Mouse (Mus musculus): ENCODE data around the gene Pdcd1lg2.

Gene Pdcd1lg2

DNA sequence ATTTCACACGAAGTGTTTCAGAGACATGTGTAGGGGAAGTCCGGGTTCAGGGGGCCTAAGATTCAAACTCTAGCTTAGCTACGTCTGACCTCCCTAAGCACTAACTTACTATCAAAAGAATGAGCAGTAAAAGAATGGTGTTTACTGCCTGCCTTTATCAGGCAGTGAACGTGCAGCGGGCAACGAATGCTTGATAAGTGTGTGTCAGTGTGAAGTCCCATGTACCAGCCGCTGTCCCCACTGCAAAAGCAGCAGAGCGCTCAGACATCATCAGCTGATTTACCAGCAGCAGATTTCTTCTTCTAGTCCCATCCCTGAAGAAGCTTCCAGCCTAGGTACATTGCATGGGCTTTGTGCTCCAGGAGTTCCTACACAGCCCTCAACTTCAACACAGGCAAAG lies 61.7 kb downstream of the Pdcd1lg2 start:
- no peak for DNase-seq (ENCODE audit: low spot score)

DNA sequence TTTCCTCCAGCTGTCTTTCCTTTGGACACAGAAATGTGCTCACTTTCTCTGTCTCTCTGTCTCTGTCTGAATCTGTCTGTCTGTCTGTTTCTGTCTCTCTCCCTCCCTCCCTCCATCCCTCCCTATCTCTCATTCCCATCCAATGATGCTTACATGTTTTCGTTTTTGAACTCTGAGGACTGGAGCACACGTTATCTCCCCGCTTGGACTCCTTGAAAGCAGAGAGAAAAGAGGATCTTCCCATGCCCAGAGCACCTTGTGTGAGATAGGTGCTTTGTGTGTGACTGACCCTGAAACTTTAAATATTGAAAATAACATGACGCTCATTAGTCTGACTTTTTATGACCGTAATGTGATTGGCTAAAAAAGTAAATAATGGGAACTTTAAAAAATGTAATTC lies 62.2 kb downstream of the Pdcd1lg2 start:
- DNase-seq (ENCODE audit: low spot score), result no peak

DNA sequence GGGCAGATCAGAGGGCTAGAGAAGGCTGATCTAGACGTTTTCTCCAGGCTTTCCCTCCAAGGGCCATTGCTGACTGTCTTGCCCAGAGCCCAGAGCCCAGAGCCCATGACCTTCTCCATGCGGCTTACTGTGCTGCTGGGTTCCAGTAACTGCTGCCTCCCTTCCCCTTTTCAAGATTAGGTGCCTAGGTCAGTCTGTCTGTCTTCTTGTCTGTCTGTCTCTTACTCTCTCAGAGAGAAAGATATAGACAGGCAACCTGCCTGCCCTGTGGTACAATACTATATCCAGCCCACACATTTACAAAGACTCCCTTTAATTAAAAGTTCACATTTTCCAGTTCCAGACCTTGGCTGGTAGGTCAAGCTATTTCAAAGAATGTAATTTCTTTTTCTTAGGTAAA lies 64.1 kb downstream of the Pdcd1lg2 start:
- DNase-seq (ENCODE audit: low spot score), result no peak

DNA sequence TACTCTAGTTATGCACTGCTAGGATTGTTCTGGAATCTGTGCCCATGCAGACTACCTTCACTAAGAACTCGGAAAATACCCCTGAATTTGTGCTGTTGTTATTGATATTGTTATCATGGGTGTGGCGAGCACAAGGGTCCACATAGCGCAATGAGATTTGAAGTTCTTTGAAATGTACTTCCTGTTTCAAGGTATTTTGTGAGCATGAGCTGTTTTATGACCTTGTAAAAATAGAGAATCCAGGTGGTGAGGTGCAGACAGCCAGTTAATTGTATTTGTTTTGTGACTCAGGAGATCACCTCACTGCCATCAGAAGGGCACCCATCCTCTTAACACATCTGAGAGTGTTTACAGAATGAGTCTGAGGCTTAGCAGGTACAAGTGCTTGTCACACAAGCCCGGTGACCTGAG lies 64.5 kb downstream of the Pdcd1lg2 start:
- DNase-seq (ENCODE audit: low spot score), result no peak

DNA sequence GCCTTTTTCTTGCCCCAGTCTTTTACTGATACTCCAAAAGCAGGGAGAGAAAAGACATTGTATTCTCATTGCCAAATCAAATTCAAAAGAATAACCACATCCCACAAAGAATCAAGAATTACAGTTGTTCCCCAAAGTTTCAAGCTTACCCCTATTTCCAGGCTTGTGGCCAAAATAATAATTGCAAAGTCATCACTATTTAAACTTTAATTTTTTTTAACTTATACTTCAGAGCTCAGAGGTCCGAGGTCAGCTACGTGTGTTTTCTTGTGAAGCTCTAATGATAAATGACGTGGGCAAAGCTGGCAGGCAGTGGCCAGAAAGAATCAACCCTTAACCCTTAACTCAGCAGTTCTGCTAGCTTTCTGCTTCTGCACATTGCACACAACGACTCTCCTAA lies 67.9 kb downstream of the Pdcd1lg2 start:
- DNase-seq (ENCODE audit: low spot score), result no peak

DNA sequence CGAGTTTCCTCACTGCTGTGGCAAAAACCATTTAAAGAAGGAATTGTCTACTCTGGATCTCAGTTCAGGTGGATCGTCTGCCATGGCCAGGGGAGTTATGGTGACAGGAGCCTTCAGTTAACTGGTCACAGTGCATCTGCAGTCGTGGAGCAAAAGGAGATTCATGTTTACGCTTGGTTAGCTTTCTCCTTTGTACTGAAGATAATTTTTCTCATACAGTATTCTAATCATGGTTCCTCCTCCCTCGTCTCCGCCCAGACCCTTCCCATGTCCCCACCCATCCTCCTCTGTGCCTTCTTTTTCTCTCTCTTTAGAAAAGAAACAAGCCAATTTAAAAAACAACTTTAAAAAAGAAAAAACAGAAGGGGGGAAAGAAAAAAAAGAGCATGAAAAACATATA lies 70.9 kb downstream of the Pdcd1lg2 start:
- DNase-seq (ENCODE audit: low spot score), result no peak

DNA sequence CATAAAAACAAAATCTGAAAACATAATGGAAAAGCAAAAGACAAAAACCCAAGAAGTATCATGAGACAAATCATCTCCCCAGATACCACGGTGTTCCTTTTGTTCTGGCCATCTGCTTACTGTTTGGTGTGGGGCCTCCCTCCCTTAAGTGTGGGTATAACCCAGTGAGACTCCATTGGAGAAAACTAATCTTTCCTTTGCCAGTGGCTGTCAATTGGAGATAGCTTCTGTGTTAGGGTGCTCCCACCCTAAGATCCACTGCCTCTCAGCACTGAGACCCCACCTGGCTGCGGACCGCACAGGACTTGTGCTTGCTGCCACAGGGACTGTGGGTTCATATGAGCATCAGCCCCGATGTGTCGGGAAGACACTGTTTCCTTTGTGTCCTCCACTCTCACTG lies 71.4 kb downstream of the Pdcd1lg2 start:
- DNase-seq (ENCODE audit: low spot score), result no peak

DNA sequence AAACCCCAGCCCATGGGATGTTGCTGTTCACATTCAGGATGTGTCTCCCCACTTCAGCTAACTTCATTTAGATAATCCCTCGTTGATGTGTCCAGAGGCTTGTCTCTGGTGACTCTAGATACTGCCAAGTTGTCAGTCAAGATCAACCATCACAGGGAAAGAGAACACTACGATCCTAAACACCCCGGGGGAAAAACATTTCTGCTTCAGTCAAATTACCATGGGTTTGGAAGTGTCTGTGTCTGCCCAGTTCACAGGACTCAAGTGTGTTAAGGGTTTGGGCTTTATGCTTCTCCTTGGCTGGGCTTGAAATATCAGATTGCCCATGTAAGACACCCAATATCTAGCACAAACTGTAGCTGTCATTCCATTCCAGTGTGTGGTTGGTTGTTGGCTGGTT lies 71.9 kb downstream of the Pdcd1lg2 start:
- no peak for DNase-seq (ENCODE audit: low spot score)

DNA sequence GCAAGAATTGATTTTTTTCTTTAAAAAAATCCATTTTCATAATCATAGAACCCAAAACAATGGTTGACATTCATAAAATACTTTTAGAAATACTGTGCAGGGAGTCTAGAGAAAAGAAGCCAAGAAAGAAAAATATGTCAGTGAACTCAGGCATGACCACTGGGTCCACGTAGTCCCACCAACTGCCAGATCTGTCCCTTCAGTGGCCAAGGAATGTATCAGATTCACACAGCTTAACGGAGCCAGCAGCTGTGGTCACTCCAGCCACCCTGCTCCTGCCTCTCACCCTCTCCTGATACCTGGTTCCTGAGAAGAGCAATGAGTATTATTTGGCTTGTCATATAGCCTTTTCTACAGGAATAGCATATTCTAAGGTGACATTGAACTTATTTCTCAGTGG lies 72.7 kb downstream of the Pdcd1lg2 start:
- no peak for DNase-seq (ENCODE audit: low spot score)

DNA sequence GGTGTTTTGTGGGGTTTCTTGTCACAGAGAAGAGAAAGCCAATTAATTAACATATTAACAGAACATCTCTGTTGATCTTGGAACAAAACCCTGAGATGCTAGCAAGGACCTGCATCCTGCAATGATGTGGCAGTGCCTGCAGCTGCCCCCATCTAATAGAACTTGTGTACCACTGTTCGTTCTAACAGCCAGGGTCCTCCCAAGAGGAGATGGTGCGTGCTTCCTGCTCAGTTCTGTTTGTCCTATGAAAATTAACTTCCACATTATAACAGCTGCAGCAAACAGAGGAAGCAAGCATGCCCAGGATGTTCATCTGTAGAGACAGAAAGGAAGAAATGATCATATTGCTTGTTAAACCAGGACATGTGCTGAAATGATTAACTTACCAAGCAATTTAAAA lies 73.8 kb downstream of the Pdcd1lg2 start:
- no peak for DNase-seq (ENCODE audit: low spot score)

DNA sequence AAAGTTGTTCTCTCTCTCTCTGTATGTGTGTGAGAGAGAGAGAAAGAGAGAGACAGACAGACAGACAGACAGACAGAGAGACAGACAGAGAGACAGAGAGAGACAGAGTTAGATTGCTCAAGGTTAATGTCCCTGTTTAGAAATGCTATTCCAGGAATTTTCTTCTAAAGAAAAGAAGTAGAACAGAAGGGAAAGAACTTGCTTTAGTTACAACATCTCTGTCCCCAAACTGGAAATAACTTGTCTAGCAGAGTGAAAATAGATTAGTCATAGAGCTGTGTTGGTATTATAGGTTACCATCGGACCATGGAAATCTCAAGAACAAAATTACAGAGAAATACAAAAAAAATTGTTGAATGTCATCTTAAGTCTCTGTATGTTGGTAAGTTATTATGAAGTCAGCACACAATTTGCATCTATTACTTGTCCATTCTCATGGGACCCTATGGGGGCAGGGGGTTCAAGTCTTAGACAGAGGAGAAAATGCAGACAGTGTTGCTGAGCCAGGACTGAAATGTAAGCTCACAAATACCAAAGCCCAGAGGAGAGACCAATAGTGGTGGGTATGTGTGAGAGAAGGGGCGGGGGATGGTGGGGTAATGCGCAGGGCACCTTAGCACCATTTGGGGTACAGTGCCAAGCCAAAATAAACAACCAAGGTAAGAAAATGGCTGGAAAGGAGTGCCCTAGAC lies 74.7 kb downstream of the Pdcd1lg2 start:
- no peak for DNase-seq (ENCODE audit: low spot score)

DNA sequence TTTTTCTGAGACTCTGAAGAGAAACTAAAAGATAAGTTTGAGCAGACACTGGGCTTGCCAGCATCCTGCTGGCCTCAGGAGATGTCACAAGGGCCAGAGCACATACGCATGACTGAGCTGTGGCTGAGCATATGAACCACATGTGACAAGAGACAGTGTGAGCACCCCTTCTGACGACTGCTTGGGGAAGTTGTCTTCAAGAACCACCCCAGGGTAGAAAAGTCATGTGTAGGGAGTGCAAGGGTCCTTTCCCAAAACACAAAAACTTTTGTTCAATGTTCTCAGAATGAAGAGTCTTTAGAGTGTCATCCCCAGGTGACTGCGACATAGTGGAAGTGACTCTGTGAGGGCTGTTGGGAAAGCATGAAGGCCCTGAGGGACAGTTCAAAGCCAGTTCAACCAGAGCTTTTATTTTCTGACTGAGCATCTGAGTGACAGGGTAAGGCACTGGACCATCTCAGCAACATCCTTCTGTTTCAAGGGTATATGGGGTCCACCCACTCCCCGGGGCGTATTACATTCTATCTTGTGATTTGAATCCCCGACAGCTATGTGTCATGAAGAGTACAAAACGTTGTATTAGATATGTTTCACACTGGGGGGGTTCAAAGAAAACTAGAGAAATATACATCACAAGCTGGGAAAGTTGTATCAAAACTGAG lies 76.0 kb downstream of the Pdcd1lg2 start:
- no peak for DNase-seq (ENCODE audit: low spot score)

DNA sequence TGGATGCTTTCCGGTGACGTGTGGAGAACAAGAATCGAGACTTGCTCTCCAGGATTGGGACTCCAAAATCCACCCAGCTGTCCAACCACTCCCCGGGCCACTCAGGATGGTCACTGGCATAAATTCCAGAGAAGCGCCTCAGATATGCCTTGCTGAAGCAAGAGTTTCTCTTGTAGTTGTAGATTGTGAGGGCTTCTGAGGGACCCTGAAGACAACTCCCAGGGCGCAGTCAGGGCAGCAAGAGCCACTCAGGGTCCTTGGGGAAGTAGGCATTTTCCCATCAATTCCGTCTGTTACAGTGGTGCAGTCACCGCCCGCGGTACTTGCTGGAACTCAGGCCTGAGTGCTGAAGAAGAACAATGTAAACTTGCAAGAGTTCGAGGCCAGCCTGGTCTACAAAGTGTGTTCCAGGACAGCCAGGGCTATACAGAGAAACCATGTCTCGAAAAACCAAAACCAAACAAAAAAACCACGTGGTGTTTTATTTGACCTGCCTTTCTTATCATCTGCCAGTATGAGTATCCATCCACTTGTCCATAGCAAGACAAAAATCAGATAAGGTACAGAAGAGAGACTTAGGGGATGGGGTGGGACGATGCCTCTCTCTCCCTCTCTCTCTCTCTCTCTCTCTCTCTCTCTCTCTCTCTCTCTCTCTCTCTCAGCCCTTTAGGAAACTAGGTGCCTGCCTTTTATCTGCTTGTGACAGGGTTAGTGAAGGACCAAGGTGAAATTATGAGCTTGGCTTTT lies 76.8 kb downstream of the Pdcd1lg2 start:
- no peak for DNase-seq (ENCODE audit: low spot score)

DNA sequence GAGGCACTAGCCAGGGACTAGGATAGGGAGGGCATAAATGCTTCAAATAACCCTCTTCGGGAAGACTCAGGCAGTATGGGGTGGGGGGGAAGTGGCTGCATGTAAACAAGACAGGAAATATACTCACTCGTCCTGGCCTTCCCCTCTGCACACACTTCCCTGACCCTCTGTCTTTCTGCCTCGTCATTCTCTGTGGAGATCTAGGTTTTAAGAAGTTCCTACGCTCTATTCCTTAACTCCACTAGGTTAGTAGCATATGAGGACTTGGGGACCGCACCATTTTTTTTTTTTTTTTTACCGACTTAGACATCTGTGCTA lies 77.3 kb downstream of the Pdcd1lg2 start:
- DNase-seq (ENCODE audit: low spot score), result no peak

DNA sequence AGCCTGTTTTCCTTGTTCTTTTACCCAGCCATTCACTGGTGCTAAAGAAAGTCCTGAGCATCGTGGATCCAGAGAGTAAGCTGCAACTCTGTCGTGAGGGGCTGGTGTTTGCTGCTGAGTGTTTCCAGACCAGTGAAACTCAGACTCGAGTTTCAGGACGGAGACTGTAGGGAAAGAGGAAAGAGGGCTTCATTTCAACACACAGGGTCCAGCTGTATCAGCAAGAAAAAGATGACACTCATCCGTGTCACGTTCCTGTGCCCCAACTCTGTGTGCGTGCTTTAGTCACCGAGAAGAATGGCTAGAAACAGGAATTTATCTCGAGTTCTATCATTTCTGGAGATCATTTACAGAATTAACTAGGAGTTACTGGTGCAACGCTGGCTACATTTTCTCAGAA lies 77.7 kb downstream of the Pdcd1lg2 start:
- DNase-seq (ENCODE audit: low spot score), result no peak

DNA sequence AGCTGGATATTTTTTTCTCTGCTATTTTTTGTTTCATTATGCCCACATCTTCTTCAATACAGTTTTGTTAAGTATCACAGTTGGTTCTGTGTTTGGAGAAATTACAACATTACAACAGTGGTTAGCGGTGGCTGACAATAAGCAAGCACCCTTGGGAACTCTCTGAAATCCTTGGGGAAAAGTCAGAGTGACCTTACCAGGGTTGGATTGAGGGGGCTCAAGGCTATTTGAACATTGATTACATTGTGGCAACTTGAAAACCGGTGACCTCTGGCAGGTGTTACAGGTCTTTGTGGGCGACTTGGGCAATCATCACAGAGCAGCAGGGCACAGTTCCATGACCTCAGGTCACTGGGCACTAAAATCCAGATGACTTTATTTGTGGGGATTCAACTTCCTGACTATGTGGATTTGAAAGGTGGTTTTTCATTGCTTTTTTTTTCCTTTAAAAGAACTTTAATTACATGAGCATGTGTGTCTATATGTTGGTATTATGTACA lies 79.1 kb downstream of the Pdcd1lg2 start:
- DNase-seq (ENCODE audit: low spot score), result no peak

DNA sequence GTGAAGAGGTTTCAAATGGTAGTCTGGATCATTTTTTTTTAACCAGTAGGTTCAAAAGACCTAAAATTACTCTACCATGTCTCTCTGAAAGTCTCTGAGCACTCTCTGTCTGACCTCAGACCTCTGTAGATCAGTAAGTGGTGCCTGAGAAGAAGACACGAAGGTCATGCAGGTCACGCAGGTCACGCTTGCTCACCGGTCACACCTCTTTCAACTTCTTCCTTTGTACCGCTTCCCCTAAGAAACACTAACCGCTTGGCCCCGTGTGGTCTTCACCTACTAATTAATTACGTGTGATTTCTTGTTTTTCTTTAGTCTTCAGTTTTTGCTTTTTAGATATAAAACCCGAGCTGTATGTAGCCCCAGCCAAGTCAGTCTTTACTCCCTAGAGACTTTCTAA lies 80.7 kb downstream of the Pdcd1lg2 start:
- no peak for DNase-seq (ENCODE audit: low spot score)

DNA sequence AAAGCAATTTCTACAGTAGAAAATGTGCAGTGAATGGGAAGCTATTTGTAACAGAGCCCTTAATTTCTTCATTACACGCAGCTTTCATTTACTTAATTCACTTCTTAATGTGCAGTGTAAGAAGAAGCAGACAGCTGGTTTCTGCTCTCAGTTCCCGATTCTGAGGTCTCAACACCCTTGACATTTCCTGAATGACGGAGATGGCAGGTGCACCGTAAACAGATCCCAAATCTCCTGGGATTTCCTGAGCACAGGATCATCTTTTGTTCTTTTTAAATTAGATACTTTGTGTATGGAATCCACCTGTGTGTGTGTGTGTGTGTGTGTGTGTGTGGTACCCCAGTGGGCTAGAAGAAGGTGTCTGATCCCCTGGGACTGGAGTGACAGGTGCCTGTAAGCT lies 83.7 kb downstream of the Pdcd1lg2 start:
- DNase-seq (ENCODE audit: low spot score), result no peak

DNA sequence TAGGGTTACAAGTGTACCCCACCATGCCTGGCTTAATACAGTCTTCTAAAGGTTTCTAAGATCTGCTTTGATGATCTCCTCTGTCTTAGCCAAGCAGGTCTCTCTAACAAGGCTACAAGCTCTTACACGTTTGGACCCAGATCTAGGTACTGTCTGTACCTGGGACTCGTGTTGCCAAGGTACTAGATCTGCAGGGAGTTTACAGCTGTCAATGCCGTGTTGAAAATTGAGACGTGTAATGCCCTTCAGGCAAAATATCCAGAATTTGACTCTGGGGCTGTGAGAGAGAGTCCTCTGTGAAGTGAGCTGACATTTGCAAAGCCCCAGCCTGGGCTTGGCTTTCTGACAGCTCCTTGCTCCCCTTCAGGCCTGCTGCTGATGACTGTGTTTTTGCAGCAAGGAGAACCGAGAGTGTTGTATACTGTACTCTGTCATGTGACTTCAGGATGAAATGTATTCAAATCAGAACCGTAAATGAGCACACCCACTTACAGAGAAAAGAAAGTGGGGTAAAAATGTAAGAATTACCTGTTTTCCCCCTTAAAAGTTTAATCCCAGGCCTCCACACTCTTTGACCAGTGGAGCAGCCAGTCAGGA lies 85.4 kb downstream of the Pdcd1lg2 start:
- DNase-seq (ENCODE audit: low spot score), result no peak

DNA sequence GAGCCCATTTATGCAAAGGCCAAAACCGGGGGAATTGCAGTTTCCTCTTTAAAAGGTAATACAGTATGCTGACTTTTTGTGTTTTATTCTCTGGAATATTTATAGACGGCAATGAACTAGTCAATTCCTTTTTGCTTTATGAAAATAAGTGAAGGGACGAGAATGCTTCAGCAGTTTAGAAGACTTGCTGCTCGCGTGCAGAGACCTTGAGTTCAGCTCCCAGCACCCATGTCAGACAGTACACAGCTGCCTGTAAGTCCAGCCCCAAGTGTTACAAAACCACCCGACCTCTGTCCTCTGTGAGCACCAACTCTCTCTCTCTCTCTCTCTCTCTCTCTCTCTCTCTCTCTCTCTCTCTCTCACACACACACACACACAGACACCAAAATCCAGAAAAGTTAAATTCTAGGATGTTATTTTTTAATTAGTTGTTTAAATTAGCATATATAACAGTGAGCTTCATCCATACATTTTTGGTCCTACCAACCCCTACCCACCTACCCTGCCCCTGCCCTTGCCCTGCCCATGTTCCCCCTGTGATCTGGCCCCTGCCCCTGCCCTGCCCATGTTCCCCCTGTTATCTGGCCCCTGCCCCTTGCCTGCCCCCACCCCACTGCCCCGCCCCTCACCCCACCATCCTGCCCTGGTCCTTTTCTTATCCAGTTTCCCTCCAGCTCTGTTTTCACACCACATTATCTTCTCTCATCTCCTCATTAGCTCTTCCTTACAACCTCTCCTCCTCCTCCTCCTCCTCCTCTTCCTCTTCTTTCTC lies 86.3 kb downstream of the Pdcd1lg2 start:
- no peak for DNase-seq (ENCODE audit: low spot score)

DNA sequence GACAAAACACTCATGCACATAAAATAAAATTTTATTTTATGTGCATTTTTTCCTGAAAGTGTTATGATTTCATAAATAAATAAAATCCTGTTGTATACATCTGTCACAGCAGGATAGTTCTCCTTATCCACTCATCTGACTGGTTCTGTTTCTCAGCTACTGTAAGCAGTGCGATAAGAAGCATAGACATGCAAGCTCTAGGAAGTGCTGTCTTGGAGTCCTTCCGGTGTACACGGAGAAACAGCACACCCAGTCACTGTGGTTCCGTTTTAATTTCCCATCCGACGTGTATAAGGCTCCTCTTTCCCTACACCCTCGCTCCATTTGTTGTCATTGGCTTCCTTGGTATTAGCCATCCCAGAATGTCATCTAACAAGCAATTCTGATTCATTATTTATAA lies 87.2 kb downstream of the Pdcd1lg2 start:
- DNase-seq (ENCODE audit: low spot score), result no peak

DNA sequence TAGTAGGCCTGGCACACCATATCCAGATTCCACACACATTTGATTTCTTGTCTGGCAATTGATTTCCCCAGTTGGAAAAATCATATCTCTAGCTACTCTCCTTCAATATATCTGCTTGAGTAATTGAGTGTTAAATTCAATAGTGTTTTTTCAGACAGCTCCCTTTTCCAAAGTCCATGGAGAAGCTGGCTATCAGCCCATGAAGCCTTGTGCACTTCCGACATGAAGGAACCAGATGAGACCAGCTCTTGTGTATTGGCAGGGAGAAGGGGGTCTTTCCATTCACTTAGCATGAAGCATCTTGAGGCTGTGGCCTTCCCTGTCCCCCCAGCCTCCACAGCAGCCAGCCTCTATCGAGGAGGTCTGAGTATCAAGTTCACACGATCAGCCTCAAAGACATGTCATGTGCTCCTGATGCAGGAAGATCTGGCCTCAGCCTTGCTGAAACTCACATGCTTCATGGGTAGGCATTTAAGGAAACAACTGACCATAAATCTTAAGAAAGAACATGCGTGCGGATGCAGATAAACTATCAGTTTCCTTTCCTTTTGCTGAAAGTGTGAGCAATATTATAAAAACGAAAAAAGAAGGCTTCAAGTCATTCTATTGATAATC lies 88.2 kb downstream of the Pdcd1lg2 start:
- DNase-seq (ENCODE audit: low spot score), result no peak

Data from ovary, postnatal 36 days (tissue).